Mouse (Mus musculus): ENCODE results near the gene Tjp3.

Gene Tjp3

DNA sequence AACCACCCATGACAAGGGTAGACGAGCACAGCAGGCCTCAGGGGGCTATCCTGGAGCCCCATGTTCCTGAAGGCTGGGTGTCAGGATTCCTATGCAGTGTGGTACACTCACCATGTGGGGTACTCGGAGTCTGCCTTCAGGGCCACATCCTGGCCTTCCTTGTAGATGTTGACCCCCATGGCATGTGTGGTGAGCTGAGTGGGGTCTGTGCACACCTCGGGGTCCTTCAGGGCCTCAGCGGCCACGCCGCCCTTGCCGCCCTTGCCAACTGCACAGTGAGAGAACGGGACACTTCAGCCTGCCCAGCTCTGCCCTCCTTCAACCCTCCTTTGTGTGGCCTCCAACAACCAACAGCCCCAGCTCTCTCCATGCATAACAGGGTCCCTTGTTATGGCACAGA lies 25.8 kb downstream of the Tjp3 start:
- no peak for DNase-seq

DNA sequence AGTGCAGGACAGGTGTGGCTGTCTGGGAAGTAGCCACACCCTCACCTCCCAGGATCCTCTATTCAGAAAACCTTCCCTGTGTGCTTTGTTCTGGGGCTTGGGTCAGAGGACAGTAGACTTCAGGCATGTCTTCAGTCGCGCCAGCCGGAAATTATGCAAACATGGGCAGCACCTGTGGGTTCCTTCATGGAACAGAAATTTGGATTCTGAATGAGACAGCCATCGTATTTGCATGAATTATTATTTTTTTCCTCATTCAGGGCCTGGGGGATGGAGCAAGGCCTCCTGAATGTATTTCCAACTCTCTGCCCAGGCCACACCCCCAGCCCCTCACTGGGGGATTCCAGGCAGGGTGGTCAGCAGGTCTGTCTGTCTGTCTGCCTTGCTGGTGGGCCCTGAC lies 30.4 kb downstream of the Tjp3 start:
- no peak for DNase-seq

DNA sequence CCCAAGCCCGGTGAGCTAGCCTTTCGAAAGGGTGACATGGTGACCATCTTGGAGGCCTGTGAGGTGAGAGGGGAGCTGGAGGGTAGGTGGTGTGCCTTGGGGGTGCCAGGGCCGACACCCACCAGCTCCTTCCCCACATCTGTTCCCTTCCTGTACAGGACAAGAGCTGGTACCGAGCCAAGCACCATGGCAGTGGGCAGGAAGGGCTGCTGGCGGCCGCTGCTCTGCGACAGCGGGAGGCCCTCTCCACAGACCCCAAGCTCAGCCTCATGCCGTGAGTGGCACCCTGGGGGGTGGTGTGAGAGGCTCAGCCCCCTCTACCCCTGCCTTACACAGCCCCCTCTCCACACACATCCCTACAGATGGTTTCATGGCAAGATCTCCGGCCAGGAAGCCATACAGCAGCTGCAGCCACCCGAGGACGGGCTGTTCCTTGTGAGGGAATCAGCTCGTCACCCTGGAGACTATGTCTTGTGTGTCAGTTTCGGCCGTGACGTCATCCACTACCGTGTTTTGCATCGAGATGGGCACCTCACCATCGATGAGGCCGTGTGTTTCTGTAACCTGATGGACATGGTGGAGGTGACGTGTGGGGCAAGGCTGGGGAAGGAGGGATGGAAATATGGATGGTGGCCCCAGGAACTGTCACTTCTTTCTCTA lies 32.0 kb downstream of the Tjp3 start:
- no peak for DNase-seq

DNA sequence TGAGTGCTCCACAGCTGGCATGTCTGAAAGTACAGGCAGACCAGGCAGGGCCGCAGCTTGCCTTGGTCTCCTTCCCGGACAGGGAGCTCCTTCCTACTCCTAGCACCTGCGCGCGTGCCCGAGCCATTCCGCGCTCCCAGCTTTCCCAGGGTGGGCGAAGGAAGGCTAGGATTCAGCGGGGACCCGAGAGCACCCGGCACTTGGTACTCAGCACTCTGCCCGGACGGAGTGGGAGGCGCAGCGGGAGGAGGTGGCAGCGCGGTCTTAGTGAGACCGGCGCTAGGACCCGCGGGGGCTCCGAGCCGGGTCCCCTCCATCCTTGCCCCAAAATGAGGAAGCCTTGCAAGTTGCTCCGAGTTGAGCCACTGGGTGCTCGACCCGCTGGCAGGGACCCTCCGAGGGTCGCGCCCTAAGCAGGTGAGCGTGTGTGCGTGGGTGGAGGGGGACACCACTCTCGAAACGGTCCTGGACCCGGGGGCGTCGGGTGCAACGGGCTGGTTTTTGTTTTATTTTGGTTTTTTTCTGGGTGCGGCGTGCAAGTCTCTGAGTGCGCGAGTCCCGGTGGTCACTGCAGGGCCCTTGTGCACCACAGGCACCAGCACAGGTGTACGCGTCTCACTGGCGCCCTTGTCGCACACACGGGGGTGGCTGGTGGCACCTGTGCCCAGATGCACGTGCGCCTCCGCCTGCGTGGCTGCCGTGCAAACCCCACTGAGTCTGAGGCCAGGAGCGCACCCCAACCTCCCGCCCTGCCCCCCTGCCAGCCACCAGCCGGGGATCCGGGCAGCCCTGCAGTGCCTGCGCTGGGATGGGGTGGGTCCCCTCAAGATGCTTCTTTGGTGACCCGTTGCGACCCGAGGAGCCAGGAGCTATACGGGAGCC lies 34.0 kb downstream of the Tjp3 start:
- DNase-seq, result peak; percentile 72 to 73

DNA sequence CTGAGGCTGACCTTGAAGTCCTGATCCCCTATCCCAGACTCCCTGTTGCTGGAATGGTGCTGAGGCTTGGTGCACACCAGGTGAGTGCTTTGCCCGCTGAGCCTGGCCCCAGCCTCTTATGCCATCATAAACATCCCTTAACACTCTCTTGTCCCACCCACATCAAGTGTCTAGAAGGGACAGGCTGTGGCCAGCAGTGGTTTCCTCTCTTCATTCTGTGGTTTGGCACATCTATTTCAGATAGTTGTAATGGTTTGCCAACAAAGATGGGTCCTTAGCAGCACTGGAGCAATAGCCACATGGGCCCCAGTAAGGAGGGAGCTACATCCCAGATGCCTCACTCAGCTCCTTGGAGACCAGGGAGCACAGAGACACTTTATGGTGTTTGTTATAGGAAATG lies 36.5 kb downstream of the Tjp3 start:
- DNase-seq, result no peak

DNA sequence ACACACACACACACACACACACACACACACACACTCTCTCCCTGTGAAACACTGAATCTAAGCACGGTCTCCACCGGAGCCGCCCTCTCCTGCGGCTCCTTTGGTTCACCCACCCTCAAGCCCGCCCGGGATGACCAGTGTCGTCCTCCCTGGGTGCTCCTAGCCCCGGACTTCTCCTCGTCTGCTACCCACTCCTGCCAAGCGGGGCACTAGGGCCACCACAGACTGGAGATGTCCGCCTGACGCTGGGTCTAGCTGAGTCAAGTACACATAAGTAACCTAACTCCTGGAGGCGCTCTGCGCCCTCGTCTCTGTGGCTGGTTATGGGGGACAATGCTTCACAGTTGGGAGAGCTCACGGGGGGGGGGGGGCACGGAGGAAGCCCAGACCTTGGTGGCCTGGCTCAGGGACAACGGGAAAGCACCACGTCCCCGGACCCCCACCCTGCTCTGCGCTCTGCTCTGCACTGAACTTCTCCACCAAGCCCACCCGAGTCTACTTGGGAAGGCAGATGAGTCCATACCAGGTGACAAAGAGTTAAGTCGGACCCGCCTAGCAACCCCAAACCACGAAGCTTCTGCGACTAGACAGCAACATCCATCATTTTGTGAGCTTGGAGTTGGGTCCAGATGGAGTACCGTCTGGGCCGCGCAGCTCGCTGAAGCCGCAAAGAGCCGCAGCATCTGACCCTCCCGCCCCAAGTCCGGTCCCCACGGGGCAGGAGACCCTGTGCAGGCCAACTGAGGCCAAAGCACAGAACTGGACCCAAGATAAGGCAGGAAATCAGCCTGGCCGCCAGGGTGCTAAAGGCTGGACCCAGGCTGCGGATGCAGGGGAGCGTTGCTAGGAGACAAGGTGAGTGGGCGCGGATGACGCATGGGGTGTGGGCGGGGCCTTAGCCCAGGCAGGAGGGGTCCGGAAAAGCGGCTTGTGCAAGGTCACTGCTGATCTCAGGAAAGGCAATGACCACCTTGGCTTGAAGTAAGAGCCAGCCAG lies 38.7 kb downstream of the Tjp3 start, which contains the start of gene Matk:
Gene Matk (plus strand): TSS at position 512 of the 996 bp plus-strand sequence.
- DNase-seq, result peak; percentile 81 to 82

- no peak for DNase-seq
Measured at GRCm38 (mm10) chr10:81249442-81249841, 41.9 kb downstream of the Tjp3 start.

GRCm38 (mm10) chr10:81247804-81248203 lies 43.6 kb downstream of the Tjp3 start:
- no peak for DNase-seq

DNA sequence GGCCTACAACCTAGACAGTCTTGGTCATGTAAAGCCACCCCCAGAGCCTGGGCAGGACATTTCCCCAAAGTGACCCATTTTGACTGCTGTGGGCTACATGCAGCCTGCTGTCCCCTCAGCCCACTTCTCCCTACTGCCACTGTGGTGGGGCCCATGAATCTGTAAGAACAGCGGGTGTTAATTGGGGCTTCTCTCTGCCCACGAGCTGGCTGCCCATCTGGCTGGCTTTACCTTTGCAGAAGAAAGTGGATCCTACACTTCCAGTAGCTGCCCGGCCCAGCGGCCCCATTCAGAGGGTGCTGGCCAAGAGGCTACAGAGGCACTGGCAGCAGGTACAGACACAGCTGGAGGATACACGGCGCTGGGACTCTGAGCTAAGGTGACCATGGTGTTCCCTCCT lies 46.2 kb downstream of the Tjp3 start:
- no peak for DNase-seq

GRCm38 (mm10) chr10:81244595-81244994 lies 46.8 kb downstream of the Tjp3 start:
- peak; percentile 93 for DNase-seq

DNA sequence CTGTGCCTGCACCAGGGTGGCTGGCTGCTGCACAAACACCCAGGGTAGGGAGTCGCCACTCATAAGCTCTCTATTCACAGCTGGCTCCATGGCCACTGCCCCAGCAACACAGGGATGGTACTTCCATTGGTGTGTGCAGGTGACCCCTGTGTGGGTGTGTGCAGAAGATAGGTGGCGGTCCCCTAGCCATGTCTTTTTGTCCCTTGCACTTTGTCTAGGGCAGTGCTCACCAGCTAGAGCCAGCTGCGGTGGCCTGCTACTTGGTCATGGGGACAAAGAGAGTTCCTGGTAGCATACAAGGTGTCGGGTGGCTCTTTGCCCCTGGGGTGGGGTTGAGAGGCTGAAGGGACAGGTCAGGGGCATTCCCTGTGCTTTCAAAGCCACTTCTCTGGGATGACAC lies 47.2 kb downstream of the Tjp3 start:
- DNase-seq, result no peak

- DNase-seq, result no peak
Measured at GRCm38 (mm10) chr10:81242021-81242420, 49.4 kb downstream of the Tjp3 start.

DNA sequence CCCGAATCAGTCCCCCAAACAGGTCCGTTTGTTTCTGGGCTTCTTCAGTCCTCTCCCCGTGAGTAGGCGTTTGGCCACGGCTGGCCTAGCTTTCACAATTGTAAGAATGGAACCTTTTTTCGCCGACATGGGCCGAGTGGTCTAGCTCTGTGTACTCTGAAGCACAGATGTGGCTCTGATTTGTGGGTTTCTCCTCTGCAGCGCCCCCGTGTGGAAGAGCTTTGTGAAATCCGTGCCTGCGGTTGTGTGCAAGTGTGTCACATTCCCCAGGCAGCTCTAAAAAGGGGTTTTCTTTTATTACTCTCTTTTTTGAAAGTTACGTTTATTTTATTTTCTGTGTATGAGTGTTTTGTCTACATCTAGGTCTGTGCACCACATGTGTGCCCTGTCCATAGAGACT lies 50.5 kb downstream of the Tjp3 start:
- DNase-seq, result peak; percentile 82 to 83

- DNase-seq, result no peak
Measured at GRCm38 (mm10) chr10:81238618-81239017, 52.8 kb downstream of the Tjp3 start.

DNA sequence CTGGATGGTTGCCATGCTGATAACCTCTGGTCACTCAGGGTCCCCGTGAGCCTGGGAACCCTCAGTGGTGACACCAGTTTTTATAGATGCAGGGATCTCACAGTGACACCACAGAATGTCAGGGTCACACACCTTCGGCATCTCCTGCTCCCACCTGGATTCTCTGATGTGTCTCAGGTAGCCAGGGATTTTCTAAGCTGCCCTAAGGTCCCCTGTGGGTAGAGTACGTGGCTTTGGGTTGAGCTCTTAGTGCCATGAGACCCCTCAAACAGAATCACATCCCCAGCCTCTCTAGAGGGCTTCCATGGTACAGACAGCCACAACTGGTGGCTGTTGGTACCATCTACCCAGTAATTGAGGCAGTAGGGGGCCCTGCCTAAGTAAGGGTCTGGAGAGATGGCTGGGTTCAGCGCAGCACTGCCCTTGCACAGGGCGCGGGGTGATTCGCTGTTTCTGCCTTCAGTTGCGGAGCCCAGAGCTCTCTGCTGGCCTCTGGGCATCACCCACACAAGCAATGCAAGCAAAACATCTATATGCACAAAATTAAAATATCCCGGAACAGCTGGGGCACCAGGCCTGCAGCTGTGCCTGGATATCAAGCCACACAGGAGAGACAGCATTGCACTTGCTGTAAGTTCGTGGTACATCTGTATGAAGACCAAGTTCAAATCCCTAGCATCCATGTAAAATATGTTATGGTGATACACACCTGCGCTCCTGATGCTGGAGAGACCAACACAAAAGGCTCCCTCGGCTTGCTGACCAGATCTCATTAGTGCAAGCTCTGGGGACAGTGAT lies 54.7 kb downstream of the Tjp3 start:
- DNase-seq, result no peak

DNA sequence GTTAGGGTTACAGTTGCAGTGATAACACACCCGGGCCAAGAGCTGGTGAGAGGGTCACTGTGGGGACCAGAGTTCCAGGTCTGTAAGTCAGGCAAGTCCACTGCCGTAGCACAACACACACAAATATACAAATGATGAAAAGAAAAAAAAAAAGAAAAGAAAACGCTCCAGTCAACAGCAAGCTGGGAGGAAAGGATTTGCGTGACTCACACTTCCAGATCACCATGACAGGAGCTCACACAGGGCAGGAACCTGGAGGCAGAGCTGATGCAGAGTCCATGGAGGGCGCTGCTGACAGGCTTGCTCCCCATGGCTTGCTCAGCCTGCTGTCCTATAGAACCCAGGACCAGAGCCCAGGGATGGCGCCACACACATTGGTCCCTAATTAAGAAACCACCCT lies 57.2 kb downstream of the Tjp3 start:
- no peak for DNase-seq

GRCm38 (mm10) chr10:81233226-81233585 lies 58.2 kb downstream of the Tjp3 start:
- no peak for DNase-seq

DNA sequence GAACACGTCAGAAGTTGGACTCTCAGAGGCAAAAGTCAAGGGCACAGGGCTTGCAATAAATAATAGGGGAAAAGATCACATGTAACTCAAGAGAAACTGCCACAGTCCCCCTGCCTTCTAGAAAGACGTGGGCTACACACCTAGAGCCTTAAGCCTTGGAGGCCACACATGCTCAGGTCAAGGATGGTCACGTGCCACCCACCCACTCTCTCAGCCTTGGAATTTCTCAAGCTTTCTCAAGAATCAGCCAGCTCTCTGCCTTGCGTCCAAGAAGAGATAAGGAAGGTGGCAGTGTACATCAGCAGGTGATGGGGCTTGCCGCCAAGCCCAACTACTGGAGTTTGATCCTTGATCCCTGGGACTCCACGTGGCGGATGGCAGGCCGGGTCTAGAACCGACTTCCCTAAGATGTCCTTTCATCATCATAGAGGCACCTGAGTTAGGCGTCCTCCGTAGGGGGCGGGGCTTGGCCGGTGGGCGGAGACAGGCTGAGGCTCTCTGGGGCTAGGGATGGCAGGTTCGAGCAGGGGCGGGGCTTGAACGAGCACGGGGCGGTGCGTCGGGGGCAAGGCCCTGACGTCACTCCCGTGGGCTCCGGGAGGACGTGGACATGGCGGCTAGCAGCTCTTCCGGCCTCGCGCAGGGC lies 58.7 kb downstream of the Tjp3 start, which contains the start of gene Zfr2:
Gene Zfr2 (plus strand): TSS at position 576 of the 646 bp plus-strand sequence.
- peak; percentile 98 for DNase-seq

DNA sequence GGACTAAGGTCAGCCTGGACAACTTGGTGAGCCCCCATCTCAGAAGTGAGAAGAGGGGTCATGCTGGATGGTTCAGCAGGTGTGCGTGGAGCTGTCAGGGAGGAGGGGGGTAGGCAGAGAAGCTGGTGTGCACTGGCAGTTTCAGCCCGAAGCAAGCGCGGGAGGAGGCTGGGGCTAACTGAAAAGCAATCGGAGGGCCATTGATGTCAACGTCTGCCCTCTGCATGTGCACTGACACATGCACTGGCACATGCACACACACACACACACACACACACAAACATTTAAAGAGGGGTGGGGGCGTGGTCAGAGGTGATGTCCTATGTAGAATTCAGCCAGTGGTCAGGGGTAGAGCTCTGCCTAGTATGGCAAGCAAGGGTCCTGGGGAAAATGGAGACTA lies 59.9 kb downstream of the Tjp3 start:
- DNase-seq, result no peak

GRCm38 (mm10) chr10:81230438-81231332 lies 60.7 kb downstream of the Tjp3 start, which contains the start of gene Atcay:
Gene Atcay, minus strand, starts transcription at chr10:81230833.
- peak; percentile 31 to 37 for DNase-seq

Measured in B cell, adult 2 months (primary cell).